Mouse (Mus musculus) hindbrain, embryonic 15.5 days (tissue): ENCODE results near the gene Osbpl9. TPM values are rescaled to one million over a fixed set of nuclear protein-coding genes. Genes with fewer than 3 reads are reported as not detected.

Experiments
- ATAC-seq: fragments of 200-750 bp; cut with Nextera tagmentation; 2 replicates; pipeline ENCODE4 v1.8.0; 2017; ENCODE audit warnings: low read depth, moderate number of reproducible peaks, moderate TSS enrichment; ENCODE audit not compliant: low FRiP score
- H3K27ac ChIP-seq: fragments of 300-500 bp; sonication (generic); replicated peaks from 2 replicates; pipeline ENCODE4 v1.5.1; 2015; ENCODE audit warnings: mild to moderate bottlenecking, inconsistent platforms
- H3K27me3 ChIP-seq: fragments of 300-500 bp; sonication (generic); 2 replicates; pipeline ENCODE4 v1.6.1; 2015; ENCODE audit warnings: control low read depth, inconsistent platforms
- H3K36me3 ChIP-seq: fragments of 300-500 bp; sonication (generic); 2 replicates; pipeline ENCODE4 v1.6.1; 2015; ENCODE audit warnings: control low read depth, inconsistent platforms
- H3K4me1 ChIP-seq: fragments of 300-500 bp; sonication (generic); replicated peaks from 2 replicates; pipeline ENCODE4 v1.6.1; 2015; ENCODE audit warnings: control low read depth, inconsistent platforms
- H3K4me2 ChIP-seq: fragments of 300-500 bp; sonication (generic); 2 replicates; pipeline ENCODE4 v1.6.1; 2015; ENCODE audit warnings: moderate library complexity, mild to moderate bottlenecking, inconsistent platforms
- H3K4me3 ChIP-seq: fragments of 300-500 bp; sonication (generic); 2 replicates; pipeline ENCODE4 v1.5.1; 2015; ENCODE audit warnings: mild to moderate bottlenecking, inconsistent platforms
- H3K9ac ChIP-seq: fragments of 300-500 bp; sonication (generic); 2 replicates; pipeline ENCODE4 v1.6.1; 2015; ENCODE audit warnings: inconsistent platforms
- H3K9me3 ChIP-seq: fragments of 300-500 bp; sonication (generic); 2 replicates; pipeline ENCODE4 v1.6.1; 2016; ENCODE audit warnings: control low read depth, inconsistent platforms
- WGBS: fragments of 180-500 bp; shearing (Covaris S2); methylation state at CpG from one replicate; pipeline ENCODE4 v1.1.7; 2015; 5-methylcytosine and 5-hydroxymethylcytosine counted together
- polyA plus RNA-seq: library from polyadenylated mRNA; unstranded; fragments of >200 nt; fragmentation: Nextera tagmentation; extraction: Ambion mirVana; gene quantifications from 2 replicates; pipeline ENCODE4 v1.2.1, GENCODE M21; 2015

Osbpl9 gene
- polyA plus RNA-seq, 1 experiment from 2014 or later = 72.0 TPM

GRCm38 (mm10) chr4:109199069-109199468 is 3.0 kb downstream of the Osbpl9 start:
- no peak for ATAC-seq
- Histone ChIP-seq H3K4me1 (peaks cover 31% of the 10 kb centered on the region), H3K36me3 (no peaks in the 10 kb centered on the region), H3K9me3 (no peaks in the 10 kb centered on the region), H3K9ac (no peak overlapping the region), H3K27me3 (no peaks in the 10 kb centered on the region), H3K4me2 (no peak overlapping the region), H3K27ac (no peak overlapping the region), H3K4me3 (no peak overlapping the region)
- 92% methylated on average over 4 of the region's 4 CpGs for WGBS

- 88% methylated on average over 7 of the region's 7 CpGs for WGBS
- Histone ChIP-seq H3K9ac (no peak overlapping the region), H3K4me1 (peaks cover 32% of the 10 kb centered on the region), H3K9me3 (no peaks in the 10 kb centered on the region), H3K36me3 (no peaks in the 10 kb centered on the region), H3K4me3 (no peak overlapping the region), H3K4me2 (no peak overlapping the region), H3K27me3 (no peaks in the 10 kb centered on the region), H3K27ac (no peak overlapping the region)
- ATAC-seq = no peak
Measured at GRCm38 (mm10) chr4:109195900-109196629, 6.0 kb downstream of the Osbpl9 start.

GRCm38 (mm10) chr4:109193886-109194285 is 8.2 kb downstream of the Osbpl9 start:
- H3K36me3 ChIP-seq = no peaks in the 10 kb centered on the region
- no peak overlapping the region for H3K9ac ChIP-seq
- ATAC-seq = no peak
- WGBS = 80% methylated on average over 5 of the region's 5 CpGs
- H3K4me1 ChIP-seq = peaks cover 18% of the 10 kb centered on the region
- no peaks in the 10 kb centered on the region for H3K9me3 ChIP-seq
- H3K4me2 ChIP-seq = no peak overlapping the region
- H3K4me3 ChIP-seq = no peak overlapping the region
- H3K27me3 ChIP-seq = no peaks in the 10 kb centered on the region
- H3K27ac ChIP-seq = no peak overlapping the region

- 0 out of 2 replicates have a peak overlapping the region, but pooled peaks have one; percentile 6 for H3K27ac ChIP-seq
- no peak for ATAC-seq
Measured at GRCm38 (mm10) chr4:109191598-109191997, 10.5 kb downstream of the Osbpl9 start.

GRCm38 (mm10) chr4:109185616-109186405 is 16.3 kb downstream of the Osbpl9 start:
- Histone ChIP-seq H3K36me3 (no peaks in the 10 kb centered on the region), H3K9ac (no peak overlapping the region), H3K4me3 (no peak overlapping the region), H3K4me1 (no peaks in the 10 kb centered on the region; the same call in 1 of the 2 replicates), H3K4me2 (no peak overlapping the region), H3K27ac (no peak overlapping the region), H3K27me3 (no peaks in the 10 kb centered on the region), H3K9me3 (no peaks in the 10 kb centered on the region)
- 76% methylated on average over 8 of the region's 8 CpGs for WGBS
- no peak for ATAC-seq

More at GRCm38 (mm10) chr4:109191598-109191997, 10.5 kb downstream of the Osbpl9 start:
- Histone ChIP-seq H3K36me3 (no peaks in the 10 kb centered on the region), H3K4me2 (no peak overlapping the region), H3K9ac (no peak overlapping the region), H3K4me1 (peaks cover 11% of the 10 kb centered on the region), H3K4me3 (no peak overlapping the region), H3K27me3 (no peaks in the 10 kb centered on the region), H3K9me3 (no peaks in the 10 kb centered on the region)
- WGBS = 73% methylated on average over 10 of the region's 10 CpGs

GRCm38 (mm10) chr4:109175677-109176076 is 26.4 kb downstream of the Osbpl9 start:
- Histone ChIP-seq H3K9ac (no peak overlapping the region), H3K4me2 (no peak overlapping the region), H3K4me3 (no peak overlapping the region), H3K27ac (no peak overlapping the region), H3K4me1 (peaks cover 22% of the 10 kb centered on the region), H3K9me3 (no peaks in the 10 kb centered on the region), H3K27me3 (no peaks in the 10 kb centered on the region), H3K36me3 (no peaks in the 10 kb centered on the region)
- no peak for ATAC-seq

- Histone ChIP-seq H3K36me3 (no peaks in the 10 kb centered on the region), H3K27me3 (no peaks in the 10 kb centered on the region), H3K9me3 (no peaks in the 10 kb centered on the region), H3K27ac (peak overlapping the region; percentile 81), H3K4me2 (peak overlapping the region; percentile 31), H3K4me1 (peaks cover 22% of the 10 kb centered on the region), H3K9ac (no peak overlapping the region; the same call in 1 of the 2 replicates), H3K4me3 (no peak overlapping the region)
- peak; percentile 40; the same call in 1 of the 2 replicates for ATAC-seq
- 39% methylated on average over 7 of the region's 7 CpGs for WGBS
Measured at GRCm38 (mm10) chr4:109173775-109174440, 28.2 kb downstream of the Osbpl9 start.

GRCm38 (mm10) chr4:109173369-109173768 is 28.7 kb downstream of the Osbpl9 start:
- H3K9ac ChIP-seq = no peak overlapping the region
- H3K27me3 ChIP-seq = no peaks in the 10 kb centered on the region
- no peak overlapping the region for H3K4me3 ChIP-seq
- peak overlapping the region; percentile 31 for H3K4me2 ChIP-seq
- no peaks in the 10 kb centered on the region for H3K9me3 ChIP-seq
- H3K27ac ChIP-seq = peak overlapping the region; percentile 81
- H3K36me3 ChIP-seq = no peaks in the 10 kb centered on the region
- WGBS = 44% methylated on average over 4 of the region's 4 CpGs
- ATAC-seq = peak; percentile 23; the same call in 1 of the 2 replicates
- peaks cover 22% of the 10 kb centered on the region for H3K4me1 ChIP-seq

GRCm38 (mm10) chr4:109165521-109166173 is 36.4 kb downstream of the Osbpl9 start:
- Histone ChIP-seq H3K9ac (no peak overlapping the region), H3K27me3 (no peaks in the 10 kb centered on the region), H3K36me3 (no peaks in the 10 kb centered on the region), H3K4me1 (no peaks in the 10 kb centered on the region), H3K4me2 (no peak overlapping the region), H3K27ac (no peak overlapping the region), H3K9me3 (no peaks in the 10 kb centered on the region), H3K4me3 (no peak overlapping the region)
- ATAC-seq = 0 out of 2 replicates have a peak, but pooled peaks have one; percentile 59
- WGBS = 41% methylated on average over 12 of the region's 12 CpGs

- Histone ChIP-seq H3K27ac (peak overlapping the region; percentile 84), H3K9me3 (no peaks in the 10 kb centered on the region), H3K27me3 (no peaks in the 10 kb centered on the region), H3K9ac (peak overlapping the region; percentile 36), H3K4me2 (peak overlapping the region; percentile 54), H3K4me1 (peaks cover 51% of the 10 kb centered on the region), H3K4me3 (peak overlapping the region; percentile 36), H3K36me3 (no peaks in the 10 kb centered on the region)
- WGBS = 20% methylated on average over 24 of the region's 24 CpGs
- ATAC-seq = peak; percentile 82
Measured at GRCm38 (mm10) chr4:109156481-109157261, 45.4 kb downstream of the Osbpl9 start.

- H3K4me1 ChIP-seq = peaks cover 52% of the 10 kb centered on the region
- peak; percentile 40; the same call in 1 of the 2 replicates for ATAC-seq
- 45% methylated on average over 6 of the region's 6 CpGs for WGBS
Measured at GRCm38 (mm10) chr4:109156073-109156472, 46.0 kb downstream of the Osbpl9 start.

More at GRCm38 (mm10) chr4:109156073-109156472, 46.0 kb downstream of the Osbpl9 start:
- Histone ChIP-seq H3K4me2 (peak overlapping the region; percentile 54), H3K9ac (peak overlapping the region; percentile 36), H3K27ac (peak overlapping the region; percentile 84), H3K27me3 (no peaks in the 10 kb centered on the region), H3K4me3 (peak overlapping the region; percentile 36), H3K9me3 (no peaks in the 10 kb centered on the region), H3K36me3 (no peaks in the 10 kb centered on the region)
